Mouse (Mus musculus) c-Kit-positive CD71-positive TER-119-positive erythroid progenitor cells, embryonic 14.5 days (primary cell): Measurements from ENCODE around the gene Styk1.
A peak's percentile ranks its signal among the peaks of the same experiment; 100 is the strongest.

ENCODE experiments used
- DNase-seq: peaks from one replicate; pipeline ENCODE4 v3.0.0-alpha.2; 2013; ENCODE audit warnings: low spot score

Styk1 gene

DNA sequence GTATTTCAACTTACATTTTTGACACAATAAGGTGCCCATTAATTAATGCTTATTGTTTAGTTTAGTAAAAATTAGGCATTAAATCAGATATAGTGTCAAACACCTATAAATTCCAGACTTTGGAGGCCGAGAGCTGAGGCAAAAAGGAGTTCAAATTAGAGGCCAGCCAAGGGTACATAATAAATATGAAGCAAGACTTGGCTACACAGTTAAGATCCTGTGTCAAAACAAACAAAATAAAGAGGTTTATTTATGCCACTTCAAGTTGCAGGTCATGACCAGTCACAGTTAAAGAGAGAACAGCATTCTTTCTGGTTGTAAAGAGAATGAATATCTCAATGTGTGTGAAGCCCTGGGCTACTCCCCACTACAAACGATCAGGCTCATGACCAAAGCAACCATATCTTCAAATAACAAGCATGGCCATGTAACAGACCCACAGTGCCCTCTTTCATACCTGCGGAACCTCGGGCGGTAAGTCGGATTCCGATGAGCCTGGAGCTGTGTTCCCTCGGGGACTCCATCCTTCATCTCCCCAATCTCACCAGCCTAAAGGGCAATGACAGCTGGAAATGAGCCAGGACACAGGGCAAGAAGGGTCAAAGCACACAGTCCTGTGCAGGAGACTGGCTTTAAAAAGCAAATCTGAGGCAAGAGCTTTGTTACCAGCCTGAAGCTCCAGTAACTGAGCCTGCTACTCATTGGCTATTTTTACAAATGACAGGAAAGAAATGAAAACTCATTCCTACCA is 16.6 kb upstream of the Styk1 start:
- DNase-seq: no peak

DNA sequence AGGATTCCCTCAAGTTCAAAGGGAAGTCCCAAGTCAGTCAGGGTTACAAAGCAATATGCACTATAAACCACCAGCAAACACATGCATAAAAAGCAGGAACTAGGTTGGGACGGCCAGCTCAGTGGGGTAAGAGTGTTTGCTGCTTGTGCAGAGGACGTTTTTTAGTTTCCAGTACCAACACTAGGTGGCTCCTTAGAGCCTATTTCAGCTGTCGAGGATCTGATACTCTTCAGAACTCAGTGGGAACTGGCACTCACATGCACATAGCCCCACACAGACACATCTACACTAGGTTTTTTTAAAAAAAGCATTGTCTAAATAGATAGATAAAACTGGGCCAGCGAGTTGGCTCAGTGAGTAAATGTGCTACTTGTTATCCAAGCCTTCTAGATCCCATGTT is 13.7 kb upstream of the Styk1 start:
- DNase-seq: no peak

DNA sequence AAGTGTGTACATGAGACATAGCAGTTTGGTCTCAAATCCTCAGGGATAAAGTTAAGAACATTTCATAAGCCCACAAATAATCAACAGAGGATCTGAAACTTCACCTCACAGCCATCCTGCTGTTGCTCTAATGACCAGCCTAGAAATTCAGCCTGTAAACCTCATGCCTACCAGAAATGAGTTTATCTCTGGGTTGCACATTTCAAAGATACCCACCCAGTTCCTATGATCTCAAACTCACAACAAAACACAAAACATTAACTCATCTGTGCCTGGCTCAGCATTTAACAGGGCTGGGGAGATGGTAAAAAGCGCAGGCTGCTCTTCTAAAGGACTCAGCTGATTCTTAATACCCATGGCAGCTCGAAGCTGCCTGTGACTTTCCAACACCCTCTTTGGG is 11.0 kb upstream of the Styk1 start:
- peak; percentile 71 for DNase-seq

DNA sequence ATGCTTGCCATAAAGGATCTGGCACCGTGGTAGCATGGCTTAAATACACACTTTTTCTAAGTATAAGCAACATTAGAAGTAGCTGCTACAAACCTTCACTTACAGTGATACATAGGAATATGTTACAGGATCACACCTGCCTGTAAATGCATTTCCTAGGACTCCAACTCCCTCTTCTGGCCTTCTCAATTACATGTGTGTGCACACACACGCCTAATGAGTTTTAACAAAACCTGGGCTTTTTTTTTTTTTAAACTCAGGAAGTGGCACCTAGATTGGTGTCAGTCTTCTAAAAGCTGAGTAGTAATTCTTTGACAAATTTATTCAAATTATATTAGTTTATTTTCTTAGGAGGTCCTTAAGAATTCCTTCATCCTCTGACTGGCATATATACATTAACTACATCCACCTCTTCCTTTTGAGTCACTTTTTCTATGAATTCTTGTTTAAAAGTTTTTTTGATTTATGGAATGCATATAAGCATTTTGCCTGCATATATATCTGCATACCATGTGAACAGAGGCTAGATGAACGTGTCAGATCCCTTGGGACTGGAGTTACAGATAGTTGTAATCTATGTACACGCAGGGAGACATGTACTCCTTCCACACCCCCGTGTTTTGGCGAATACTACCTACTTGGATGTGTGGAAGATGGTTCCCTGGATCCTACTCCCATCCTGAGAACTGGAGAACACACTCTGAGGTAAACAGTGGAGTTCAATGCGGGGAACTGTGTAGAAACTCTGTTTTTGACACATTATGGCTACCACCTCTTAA is 9.8 kb upstream of the Styk1 start:
- DNase-seq: no peak

DNA sequence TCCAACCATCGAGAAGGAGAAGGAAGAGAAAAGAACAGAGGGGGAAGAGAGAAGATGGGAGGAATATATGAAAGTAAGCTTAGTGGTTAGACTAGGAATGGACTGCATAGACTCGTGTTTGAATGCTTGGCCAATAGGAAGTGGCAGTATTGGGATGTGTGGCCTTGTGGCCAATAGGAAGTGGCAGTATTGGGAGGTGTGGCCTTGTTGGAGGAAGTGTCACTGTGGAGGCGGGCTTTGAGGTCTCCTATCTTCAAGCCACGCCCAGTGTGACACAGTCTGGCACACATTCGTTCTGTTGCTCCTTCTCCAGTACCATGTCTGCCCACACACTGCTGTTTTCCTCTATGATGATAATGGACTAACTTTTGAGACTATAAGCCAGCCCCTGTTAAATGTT is 7.3 kb upstream of the Styk1 start:
- peak; percentile 87 for DNase-seq

DNA sequence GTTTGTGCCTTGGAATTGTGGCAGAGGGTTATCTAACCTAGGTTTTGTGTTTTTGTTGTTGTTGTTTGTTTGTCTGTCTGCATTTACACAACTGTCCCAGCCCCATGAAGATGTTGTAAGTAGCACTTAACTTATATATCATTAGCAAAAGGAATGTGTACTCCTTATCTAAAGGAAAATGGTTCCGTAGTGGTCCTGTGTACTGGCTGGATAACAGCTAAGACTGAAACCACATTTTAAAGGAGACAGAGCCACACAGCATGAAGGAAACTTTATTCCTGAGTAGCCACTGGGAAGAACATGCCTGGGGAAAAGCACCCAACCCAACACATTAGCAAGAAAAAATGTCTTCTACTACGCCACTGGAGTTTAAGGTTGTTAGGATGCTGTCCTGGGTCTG is 6.1 kb upstream of the Styk1 start:
- DNase-seq: no peak

DNA sequence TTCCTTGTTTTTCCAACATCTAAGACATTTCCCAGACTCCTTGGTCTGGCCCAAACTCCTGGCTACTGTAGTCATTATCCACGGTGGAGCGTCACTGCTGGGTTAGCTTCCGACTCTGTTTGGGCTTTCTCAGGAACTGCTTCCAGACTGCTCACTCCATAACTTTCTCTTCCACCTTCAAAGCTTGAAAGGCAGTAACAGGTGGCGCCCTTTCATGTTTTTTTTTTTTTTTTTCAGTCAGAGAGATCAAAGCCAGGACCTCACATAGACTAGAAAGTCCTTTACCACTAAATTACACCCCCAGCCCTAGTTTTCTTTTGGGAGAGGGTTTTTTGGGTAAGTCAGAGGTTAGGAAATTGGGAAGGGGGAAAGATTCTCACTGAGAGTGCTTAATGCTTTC is 1.5 kb upstream of the Styk1 start:
- no peak for DNase-seq

DNA sequence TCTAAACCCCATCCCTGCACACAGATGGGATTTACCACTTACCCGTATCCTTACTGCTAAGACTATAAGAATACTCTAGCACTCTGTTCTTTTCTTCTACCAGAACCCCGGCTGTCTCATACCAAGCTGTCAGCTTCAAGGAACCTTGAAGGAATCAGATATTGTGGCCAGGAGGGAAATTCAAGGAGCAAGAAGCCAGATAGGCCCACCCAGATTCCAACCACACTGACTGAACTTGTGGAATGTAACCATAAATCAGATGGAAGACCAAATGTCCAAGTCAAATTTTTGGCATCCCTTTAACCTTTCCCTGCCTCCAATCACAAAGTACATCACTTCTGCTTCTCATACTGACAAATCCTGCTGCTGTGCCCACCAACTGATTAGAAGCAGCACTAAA is 6.4 kb downstream of the Styk1 start:
- no peak for DNase-seq

DNA sequence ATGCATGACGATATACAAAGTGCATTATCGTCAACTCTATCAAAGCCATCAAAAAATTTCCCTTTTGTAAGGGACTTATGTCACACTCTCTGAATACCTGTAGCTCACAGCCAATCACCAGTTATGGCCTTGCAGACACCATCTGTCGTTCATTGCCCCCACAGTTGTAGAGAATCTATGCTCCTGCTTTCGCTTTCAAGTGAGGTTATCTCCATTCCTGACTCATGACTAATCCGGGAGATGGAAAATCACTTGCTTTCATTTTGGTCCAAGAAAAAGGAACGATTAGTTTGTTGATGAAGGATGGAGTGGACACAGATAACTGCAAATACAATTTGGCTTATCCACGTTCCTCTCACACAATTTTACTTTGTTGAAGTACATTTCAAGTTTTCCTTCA is 9.1 kb downstream of the Styk1 start:
- DNase-seq: no peak

DNA sequence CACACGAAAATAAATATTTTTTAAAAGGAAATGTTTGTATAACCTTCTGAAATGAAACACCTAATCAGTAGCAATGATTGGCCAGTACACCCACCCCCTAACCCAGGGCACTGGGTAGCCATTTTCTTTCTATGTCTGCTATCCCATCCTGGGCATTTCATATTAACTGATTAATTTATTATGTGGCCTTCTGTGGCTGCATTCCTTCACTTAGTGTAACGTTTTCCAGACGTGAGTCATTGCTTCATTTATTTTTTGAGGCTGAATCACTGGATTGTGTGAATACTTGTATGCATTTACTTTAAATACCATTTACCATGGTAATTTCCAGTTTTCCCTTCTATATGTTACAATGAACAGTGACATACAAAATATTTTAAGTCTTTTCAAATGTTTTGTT is 13.3 kb downstream of the Styk1 start:
- no peak for DNase-seq

DNA sequence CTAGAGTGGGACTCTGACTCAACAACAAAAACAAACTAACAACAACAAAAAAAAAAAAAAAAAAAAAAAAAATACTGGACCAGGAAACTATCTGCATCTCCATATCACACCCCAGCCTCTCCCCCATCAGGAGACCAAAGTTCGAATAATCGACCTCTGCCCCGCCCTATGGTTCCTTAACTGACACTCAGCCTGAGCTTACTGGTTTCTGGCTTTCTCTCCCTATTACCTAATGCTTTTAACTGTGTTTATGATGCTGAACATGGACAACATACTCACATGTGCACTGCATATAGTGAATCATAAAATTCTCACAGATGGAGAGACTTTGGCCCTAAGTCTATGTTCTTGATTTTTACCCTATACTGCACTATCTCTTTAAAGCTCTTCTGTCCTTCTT is 14.1 kb downstream of the Styk1 start:
- DNase-seq: no peak

DNA sequence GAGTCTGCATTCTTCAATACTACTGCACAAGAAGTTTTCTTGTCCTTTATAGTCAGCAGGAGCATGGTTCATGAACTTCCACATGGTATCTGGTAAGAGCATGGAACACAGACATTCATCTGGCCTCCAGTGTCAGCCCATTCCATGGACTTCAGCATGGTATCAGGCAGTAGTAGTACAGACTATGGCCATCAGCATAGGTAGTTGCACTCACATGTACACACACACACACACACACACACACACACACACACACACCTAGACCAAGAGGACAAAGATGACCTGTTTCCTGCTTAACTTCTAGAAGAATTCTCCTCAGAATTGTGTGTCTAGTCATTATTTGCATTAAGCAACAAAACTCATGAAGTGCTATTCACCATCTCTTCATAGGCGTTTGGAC is 14.6 kb downstream of the Styk1 start:
- DNase-seq: no peak

DNA sequence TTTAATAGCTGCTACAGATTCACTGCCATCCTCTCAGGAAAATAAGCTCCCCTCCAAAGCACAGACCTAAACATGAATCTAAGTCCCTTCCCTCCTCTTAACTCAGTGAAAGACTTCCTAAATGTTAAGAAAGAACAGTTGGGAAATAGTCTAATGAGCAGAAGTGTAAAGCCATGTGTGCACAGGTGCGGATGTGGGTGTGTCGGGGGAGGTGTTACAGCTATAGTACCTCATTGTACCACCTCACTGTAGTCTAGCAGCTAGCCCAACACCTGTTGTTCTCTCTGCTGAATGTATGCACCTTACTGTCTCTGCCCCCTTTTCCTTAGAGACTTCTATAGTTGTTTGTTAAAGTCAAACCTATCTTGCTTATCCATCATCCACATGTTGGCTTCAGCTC is 26.3 kb downstream of the Styk1 start:
- no peak for DNase-seq

DNA sequence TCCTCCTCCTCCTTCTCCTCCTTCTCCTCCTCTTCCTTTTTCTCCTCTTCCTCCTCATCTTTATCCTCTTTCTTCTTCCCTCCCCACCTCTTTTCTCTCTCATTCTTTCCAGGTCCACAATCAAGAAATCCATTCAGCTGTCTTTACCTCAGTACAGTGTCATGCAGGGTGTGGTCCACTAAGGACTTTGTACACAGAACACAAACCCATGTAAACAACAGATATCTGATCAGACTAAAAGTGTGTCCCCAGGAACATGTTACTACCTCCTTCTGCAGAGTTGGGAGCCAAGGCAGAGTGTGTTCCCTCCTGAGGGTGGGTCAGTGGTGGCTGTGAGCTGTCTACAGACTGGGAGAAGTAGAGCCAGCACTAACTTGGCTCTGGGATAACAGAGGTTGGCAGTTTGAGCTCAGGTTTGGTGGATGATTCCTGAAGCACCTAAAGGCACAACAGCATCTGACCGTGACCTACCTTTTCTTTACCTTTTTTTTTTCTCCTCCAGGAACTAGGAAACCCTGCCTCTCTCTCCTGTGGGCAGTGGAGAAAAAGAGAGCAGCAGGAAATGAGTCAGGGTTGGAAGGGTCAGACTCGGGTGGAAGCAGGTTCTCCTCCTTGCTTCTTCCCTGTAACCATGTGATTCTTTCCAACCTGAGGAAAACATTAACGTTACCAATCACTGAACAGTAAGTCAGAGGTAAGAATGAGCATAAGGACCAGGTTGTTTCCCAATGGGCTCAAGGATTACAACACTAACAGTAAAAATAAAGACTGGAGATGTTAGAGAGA is 31.4 kb downstream of the Styk1 start:
- no peak for DNase-seq

DNA sequence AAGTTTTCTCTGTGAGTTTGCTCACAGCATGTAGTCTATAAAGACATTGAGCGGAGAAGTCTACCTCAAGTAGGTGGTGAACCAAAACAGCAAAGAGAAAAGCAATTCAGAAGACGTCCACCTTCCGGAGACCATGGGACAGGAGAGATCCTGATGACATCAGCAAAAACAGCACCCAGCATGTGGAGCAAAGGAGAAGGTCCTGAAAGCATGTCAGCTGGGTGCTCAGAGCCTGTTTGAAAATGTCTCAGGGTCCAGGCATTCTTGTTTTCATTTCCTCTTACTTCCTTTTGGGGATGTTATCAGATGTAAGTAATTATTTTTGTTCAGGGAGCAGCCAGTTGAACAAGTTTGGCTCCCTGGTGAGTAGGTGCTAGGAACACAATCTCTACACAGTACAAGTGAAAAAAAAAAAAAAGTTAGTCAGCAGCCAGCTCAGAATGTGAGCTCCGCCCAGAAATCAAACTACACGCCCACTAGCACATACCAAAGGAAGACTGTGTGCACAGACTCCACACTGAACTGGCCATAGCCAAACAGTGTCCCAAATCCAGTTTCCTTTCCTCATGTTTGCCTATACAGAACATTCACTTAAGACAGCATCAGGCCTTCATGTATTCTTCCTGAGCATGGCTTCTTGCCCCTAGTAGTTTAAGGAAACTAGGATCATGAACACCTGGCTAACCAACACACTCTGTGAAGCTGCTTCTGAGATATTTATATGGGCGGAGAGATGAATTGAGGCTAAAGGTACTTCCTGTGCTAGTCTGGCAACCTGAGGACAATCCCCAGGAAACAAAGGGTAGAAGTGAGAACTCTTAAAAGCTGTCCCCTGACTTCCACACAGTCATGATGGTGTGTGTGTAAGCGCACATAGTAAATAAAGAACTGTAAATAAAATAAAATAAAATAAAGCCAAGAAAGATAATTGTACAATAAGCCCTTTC is 37.0 kb downstream of the Styk1 start:
- no peak for DNase-seq

DNA sequence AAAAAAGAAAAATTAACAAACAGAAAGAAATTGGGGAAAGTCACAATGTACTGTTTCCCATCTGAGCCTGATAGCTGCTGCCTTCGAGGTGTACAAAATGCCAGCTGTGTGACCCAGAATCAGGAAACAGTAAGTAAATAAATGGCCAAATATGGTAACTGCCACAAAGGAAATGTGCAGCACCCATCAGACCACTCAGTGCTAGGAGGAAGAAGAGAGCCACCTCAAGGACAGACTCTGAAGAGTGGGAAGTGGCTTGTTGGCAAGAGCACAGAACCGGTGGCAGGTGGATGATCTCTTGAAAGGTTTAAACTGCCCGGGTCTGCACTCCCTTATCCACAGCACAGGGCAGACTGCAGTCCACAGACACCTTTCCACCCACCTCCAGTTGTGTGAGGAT is 45.4 kb downstream of the Styk1 start:
- no peak for DNase-seq

DNA sequence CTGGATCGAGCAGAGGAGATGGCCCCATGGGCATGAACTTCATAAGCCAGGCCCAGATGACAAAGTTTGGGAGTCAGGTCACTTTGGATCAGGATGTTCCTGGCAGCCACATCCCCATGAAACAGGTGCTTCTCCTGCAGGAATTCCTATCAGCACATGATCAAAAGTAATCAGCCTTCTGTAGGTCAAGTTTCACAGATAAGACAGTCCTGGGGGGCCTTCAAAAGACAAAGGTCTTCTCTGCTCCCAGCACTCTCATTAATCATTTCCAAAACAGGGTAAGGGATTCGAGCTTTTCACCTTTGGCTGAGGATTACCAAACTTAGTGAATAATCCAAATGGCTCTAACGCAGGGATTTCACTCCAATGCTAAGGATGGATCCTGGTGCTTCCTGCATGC is 48.6 kb downstream of the Styk1 start:
- DNase-seq: no peak

DNA sequence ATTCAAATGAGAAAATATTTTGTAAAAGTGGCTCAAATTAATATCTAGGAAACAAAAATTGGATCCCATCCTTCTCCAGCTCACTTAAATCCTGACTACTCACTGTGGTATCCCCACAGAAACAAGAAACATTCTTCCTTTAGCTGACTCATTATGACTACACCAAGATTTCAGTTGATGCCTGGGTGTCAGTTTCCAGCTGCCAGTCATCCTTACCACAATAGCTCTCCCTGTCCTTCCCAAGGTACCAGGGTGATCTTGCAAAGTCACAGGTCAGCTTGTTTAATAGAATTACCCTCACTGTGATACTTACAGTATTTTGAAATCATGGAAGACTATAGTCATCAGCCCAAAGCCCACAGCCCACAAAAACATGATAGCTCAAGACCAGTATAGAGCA is 54.9 kb downstream of the Styk1 start:
- no peak for DNase-seq

DNA sequence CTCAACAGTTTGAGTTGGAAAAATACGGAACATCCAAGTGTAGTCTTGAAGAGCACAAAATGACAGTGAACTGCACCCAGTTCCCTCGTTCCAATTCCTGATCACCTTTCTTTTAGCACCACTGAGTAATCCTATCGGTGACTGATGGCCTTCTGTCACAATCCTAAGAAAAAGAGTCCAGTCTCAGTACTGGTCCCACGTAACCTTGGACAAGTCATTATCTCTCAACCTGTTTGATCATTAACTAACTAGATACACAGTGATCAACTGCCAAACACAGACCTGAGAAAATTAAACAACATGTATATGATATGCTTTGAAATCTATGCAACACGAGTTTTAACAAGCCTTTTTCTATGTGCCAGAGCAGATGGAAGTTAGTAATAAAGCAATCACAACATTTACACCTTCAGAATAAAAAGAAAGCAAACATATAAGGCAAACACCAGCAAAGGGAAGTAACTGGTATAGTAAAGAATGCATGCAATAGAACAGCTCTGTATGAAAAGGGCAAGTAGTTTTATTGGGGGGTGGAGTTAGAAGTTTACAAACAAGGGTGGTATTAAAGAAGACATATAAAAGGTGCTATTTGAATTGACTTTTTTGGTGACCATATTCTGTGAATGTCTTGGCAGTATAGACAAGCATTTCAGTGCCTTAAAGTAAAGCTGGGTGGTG is 58.8 kb downstream of the Styk1 start:
- DNase-seq: no peak

DNA sequence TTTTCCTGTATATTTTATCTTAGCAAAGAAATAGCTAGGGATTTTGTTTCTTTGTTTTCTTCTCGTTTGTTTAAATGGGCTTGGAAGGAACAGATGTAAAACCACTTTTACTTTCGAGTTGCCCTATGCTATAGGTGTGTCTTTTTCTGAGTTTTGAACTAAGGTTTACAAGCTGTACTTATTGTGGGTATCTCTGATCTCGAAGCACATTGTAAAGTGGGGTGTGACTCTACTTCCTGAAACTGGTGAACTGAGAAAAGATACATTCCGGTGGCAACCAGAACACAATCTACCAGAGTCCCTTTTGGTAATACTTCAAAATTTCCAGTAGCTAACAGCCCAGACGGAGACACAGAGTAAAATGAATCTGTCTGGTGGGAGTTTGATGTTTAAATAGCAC is 59.5 kb downstream of the Styk1 start:
- no peak for DNase-seq
